Mouse (Mus musculus): ENCODE results near the gene Ppdpf.
"Not testable (repeated sequence)": the region's sequence is repeated elsewhere in the genome, so short reads cannot be mapped to it uniquely, and the experiment has no call there.

Ppdpf gene

DNA sequence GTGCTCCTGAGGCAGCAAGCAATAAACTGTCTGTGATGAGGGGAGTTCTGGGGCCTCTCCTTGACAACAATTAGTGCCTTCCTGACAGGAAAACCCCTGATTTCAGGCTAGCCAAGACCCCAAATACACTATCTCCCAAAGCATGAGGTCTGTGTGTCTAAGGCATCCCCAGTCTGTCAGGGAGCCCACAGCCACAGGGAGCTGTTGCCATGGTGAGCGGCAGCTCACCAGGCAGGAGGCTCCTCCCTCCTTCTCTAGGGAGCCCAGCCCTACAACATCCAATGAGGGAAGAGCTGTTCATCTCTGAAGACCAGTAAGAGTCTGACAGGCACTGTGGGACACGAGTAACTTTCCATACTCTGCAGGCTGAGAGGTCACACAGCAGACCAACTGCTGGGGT lies 27.3 kb upstream of the Ppdpf start:
- DNase-seq: no peak

DNA sequence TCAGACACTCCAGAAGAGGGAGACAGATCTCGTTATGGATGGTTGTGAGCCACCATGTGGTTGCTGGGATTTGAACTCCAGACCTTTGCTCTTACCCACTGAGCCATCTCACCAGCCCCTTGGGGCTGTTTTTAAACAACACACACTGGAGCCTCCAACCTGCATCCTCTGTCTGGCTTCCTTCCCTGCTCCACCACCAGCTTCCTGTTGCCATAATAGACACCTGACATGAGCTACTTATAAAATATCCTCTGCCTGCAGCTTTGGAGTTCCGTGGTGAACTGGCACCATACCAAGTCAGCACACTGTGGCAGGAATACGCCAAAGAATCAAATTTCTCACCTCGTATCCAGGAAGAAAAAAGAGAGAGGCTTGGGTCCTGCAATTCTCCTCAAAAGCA lies 26.2 kb upstream of the Ppdpf start:
- no peak for DNase-seq

DNA sequence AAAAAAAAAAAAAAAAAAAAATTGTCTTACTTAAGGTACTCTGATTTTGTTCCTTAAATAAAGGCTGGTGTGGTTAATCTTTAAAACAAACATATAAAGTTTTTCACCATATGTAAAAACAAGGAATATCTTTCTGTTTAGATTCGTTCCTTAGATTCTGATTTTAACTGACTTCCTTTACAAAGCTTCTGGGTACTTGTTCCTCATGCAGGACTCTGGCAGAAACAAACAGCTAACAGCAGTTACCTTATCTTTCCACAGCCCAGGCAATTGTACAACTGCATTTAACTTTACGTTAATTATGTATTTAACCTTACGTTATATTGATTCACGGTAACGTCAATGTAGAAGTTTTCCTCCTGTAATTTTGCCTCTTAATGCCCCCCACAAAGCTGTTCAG lies 20.6 kb upstream of the Ppdpf start:
- DNase-seq: no peak

- no peak for DNase-seq
Observed at GRCm38 (mm10) chr2:181174646-181175045, 12.4 kb upstream of the Ppdpf start.

DNA sequence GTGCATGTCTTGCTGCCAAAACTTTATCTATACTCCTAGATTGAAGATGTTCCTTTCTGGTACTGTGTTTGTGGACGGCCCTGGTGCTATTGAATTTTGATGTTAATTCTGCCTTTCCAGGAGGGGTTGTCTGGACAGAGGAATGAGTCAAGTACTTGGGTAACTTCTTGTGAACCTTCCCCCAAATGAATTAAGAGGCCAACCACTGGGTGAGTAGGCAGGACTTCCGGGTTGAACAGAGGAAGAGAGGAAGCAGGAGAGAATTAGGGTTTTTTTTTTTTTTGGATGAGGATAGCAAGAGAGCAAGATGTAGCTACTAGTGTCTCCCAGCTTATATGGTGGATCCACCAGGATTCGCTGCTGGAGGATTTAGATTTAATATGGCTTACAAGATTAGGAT lies 9.0 kb upstream of the Ppdpf start:
- DNase-seq: no peak

DNA sequence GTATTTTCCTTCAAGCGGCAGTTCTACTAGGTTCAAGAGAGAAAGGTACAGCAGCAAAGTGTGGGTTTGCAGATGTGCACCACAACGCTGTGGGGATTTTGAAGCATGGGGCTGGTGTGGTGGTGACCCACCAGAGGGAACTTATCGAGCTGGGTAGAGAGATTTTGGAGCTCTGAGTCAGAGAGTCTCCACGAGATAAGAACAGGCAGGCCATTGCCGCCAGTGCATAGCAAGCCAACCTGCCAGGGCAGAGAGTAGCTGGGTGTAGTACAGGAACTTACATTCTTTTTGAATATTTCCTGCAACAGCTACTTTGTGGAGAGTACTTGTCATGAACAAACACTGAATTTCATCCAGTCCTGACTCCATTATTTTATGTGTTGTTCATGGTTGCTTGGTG lies 8.6 kb upstream of the Ppdpf start:
- no peak for DNase-seq

DNA sequence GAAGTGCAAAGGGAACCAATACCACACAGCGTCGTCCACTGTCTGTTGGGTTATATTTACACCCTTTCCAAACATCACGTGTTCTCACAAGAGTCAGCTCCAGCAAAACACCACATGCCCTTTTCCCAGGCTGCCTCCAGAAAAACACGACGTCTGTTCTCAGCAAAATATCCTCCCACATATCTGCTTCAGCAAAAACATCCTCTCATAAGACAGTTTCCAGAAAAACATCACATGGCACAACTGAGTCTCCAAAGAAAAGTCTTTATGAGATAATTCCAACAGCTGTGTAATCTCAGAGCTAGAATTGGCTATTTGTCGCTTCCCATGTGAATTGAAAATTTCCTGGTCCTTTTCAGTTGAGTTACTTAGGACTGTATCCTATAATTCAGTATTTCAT lies 6.1 kb upstream of the Ppdpf start:
- no peak for DNase-seq

GRCm38 (mm10) chr2:181186635-181187034 lies 412 bp upstream of the Ppdpf start:
- peak; percentile 87 for DNase-seq

DNA sequence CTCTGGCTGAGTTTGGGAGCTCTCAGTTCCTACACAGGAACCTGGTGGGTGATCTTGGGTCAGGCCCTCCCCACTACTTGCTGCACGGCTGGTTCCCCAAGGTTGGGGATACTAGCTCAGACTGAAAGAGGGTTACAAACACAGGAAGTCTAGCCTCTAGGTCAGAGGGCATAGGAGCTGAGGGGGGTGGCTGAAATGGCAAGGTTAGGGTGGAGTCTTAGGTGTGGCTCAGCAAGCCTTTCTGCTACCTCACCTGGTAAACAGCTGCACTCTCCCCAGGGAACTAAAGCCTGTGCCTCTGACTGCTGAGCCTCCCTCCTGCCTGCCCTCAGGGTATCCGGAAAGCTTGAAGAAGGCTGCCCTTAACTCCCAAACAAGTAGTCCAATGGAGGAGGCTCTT lies 1.6 kb downstream of the Ppdpf start:
- no peak for DNase-seq

GRCm38 (mm10) chr2:181189321-181189720 lies 2.3 kb downstream of the Ppdpf start:
- DNase-seq: no peak

DNA sequence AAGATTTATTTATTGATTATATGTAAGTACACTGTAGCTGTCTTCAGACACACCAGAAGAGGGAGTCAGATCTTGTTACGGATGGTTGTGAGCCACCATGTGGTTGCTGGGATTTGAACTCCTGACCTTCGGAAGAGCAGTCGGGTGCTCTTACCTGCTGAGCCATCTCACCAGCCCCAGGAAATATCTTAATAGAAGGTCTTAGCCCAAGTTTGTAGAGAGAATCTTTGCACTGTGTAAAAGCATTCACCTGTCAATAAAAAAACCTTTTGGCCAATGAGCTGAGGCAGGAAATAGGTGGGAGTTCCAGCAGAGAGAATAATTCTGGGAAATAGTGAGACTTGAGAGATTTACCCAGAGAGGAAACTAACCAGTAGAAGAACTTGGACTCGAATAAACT lies 4.3 kb downstream of the Ppdpf start:
- DNase-seq: not testable (repeated sequence)

DNA sequence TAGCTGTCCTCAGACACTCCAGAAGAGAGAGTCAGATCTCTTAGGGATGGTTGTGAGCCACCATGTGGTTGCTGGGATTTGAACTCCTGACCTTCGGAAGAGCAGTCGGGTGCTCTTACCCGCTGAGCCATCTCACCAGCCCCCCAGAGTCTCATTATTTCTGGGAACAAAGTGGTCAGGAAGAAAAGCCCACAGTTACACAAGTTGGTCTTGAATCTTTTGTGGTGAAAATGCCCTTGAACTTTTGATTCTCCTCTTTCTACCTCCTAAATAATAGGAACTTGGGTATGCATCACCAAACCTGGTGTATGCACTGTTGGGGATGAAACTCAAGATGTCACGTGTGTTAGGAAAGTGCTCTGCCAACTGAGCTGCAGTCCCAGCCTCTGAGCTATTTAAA lies 4.9 kb downstream of the Ppdpf start:
- DNase-seq: no peak

GRCm38 (mm10) chr2:181193044-181193443 lies 6.0 kb downstream of the Ppdpf start:
- no peak for DNase-seq

DNA sequence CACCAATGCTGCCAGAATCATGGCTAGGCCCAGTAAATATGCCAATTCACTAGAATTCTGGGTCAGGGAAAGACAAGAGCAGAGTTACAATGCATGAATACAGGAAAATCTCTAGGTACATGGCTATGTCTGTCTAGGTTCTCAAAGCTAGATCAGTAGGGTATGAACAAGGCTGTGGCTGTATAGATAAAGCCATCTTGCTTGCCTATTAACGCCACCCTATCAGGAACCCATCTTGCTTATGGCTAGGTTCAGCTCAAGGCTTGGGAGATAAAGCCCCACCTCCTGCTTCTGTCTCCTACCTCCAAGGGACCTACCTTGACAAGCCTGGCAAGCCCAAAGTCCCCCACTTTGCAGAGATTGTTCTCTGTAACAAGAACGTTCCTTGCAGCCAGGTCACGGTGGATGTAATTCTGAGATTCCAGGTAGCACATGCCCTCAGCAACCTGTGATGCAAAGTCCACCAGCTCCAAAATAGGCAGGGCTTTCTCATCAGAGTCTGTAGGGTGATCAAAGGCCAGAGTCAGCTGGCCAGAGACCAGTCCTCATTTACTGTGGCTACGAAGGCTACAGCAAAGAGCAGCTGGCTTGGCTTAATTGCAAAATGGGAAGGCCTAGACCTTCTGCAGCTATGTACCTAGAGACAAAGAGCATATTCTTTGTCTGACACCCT lies 9.7 kb downstream of the Ppdpf start:
- no peak for DNase-seq

DNA sequence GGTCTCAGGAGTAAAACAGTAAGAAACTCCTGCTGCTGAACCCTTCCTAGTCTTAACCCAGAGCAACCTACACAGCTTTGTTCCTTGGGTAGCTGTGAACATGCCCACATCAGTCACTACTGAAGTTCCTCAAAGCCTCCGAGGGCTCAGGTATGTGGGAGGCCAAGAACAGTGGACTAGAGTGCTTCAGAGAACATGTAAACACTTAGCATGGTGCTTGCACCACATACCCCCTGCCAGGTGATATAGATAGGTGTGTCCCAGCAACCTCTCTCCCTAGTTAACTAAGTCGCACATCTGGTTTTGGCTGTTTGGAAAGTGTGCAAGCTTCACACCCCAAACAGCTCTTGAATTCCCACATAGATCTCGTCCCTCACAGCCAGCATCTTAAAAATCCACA lies 14.6 kb downstream of the Ppdpf start:
- no peak for DNase-seq

- DNase-seq: no peak
Observed at GRCm38 (mm10) chr2:181202422-181202821, 15.4 kb downstream of the Ppdpf start, which contains the start of gene Ptk6. Gene Ptk6 (minus strand): TSS chr2:181202789.

DNA sequence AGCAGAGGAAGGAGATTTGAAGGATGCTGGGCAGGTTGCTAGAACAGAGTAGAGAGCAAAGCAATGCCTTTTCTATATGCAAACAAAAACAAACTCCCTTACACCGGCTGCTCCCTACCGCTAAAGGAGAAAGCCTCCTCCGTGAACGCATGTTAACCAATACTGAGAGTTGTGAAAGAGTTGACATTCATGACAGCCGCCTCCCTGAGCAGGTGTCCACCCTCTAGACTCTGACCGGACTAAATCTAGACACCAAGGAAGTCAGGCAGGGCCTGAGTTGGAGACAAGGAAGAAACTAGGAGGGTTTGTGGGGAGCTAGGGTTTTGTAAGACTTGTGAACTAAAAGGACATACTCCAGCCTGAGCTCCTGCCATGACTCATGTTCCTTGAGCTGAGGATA lies 15.8 kb downstream of the Ppdpf start:
- DNase-seq: no peak

DNA sequence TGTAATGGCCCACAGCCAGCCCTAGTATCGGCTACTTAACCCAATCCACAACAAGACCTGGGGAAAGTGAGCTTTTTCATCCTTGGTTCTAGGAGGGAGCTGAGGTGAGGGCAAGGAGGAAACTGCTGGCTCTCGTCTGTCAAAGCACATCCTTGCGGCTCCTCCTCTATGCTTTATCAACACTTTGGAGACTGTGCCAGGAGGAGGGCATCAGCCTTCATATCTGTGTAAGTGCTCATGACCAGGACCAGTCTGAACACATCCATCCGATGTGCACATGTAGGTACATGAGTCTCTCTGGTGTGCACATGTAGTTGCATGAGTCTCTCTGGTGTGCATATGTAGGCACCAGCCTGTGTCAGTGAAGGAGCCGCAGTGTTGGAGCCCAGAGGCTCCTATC lies 18.6 kb downstream of the Ppdpf start:
- DNase-seq: peak; percentile 45

- DNase-seq: peak; percentile 87
Observed at GRCm38 (mm10) chr2:181206118-181206517, 19.1 kb downstream of the Ppdpf start.

- DNase-seq: no peak
Observed at GRCm38 (mm10) chr2:181212389-181213020, 25.5 kb downstream of the Ppdpf start.

- DNase-seq: peak; percentile 52
Observed at GRCm38 (mm10) chr2:181213021-181213445, 26.0 kb downstream of the Ppdpf start, which contains the start of gene Srms. Gene Srms (minus strand): TSS chr2:181213185.

- DNase-seq: no peak
Observed at GRCm38 (mm10) chr2:181216037-181216436, 29.0 kb downstream of the Ppdpf start.

DNA sequence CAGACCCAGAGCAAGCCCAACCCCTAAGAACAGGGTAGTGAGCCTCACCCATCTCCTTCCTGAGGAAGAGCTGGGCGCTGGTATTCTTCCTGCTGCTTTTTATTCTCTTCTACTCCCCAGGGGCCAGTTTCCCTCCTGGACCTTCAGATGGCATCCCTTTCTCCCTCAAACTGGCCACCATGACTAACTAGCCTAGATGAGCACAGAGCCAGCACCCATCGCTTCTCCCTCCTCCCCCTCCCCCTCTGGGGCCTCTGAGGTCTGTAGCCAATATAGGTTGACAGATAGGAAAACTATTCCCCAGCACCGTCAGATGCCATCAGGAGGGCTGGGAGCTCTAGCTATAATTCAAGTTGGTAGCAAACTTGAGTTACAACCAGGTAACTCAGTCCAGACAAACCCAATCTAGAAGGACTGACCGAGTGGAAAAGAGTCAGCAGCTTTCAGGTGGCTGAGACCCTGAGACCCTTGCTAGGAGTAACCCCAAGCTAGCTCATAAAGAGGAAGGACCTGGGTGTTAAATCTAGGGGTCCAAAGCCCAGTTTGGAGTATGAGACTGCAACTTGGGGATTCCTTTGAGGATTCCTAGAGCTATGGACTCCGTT lies 31.9 kb downstream of the Ppdpf start:
- no peak for DNase-seq

- DNase-seq: peak; percentile 67
Observed at GRCm38 (mm10) chr2:181219538-181220216, 32.6 kb downstream of the Ppdpf start, which contains the start of gene Fndc11. Gene Fndc11 (plus strand): TSS chr2:181220013.

All from liver (tissue).